Mouse (Mus musculus) cerebellum, adult 2 months (tissue): ENCODE data around the gene Asl. TPM values are rescaled to one million over a fixed set of nuclear protein-coding genes. Genes with fewer than 3 reads are reported as not detected.

ENCODE experiments used
- DNase-seq, 2 experiments: peaks; one replicate each; pipeline ENCODE4 v3.0.0; 2021
- H3K27ac ChIP-seq: fragments of 200-500 bp; 2 replicates; pipeline ENCODE4 v1.5.1; 2012; ENCODE audit warnings: low read length, control low read depth, inconsistent platforms; ENCODE audit not compliant: insufficient read depth
- H3K27me3 ChIP-seq: fragments of 200-500 bp; 2 replicates; pipeline ENCODE4 v1.6.1; 2012; ENCODE audit warnings: inconsistent platforms, mild to moderate bottlenecking, low read length, moderate library complexity; ENCODE audit not compliant: control insufficient read depth, insufficient read depth
- H3K4me1 ChIP-seq: fragments of 200-500 bp; 2 replicates; pipeline ENCODE4 v1.6.1; 2011; ENCODE audit warnings: low read length; ENCODE audit not compliant: control insufficient read depth, insufficient read depth
- H3K4me3 ChIP-seq: fragments of 200-500 bp; replicated peaks from 2 replicates; pipeline ENCODE3; 2011; ENCODE audit warnings: mild to moderate bottlenecking, low read depth, low read length, control low read depth; ENCODE audit not compliant: insufficient read depth
- CTCF ChIP-seq: fragments of 200-500 bp; IDR thresholded peaks from 2 replicates; pipeline ENCODE4 v1.5.1; 2011; ENCODE audit warnings: low read depth, mild to moderate bottlenecking, control low read depth, low read length, moderate library complexity, borderline replicate concordance; ENCODE audit not compliant: insufficient read depth
- POLR2A ChIP-seq: fragments of 200-500 bp; IDR thresholded peaks from 2 replicates; pipeline ENCODE4 v1.6.1; 2011; ENCODE audit warnings: low read length, control low read depth, borderline replicate concordance; ENCODE audit not compliant: insufficient read depth
- WGBS: fragments of 180-500 bp; shearing (Covaris S2); methylation state at CpG from one replicate; pipeline ENCODE4 v1.1.7; 2018; 5-methylcytosine and 5-hydroxymethylcytosine counted together
- polyA plus RNA-seq: library from polyadenylated mRNA; depleted of rRNA; stranded (reverse); fragments of >200 nt; gene quantifications from 2 replicates; pipeline ENCODE4 v1.2.3, GENCODE M21; 2012

The Asl gene
- polyA plus RNA-seq, 1 experiment = 28.7 TPM

- no peak overlapping the region for H3K4me3 ChIP-seq
- DNase-seq = peak; percentile 72 to 83
- peaks cover 10% of the 10 kb centered on the region for H3K4me1 ChIP-seq
- no peak overlapping the region for H3K27ac ChIP-seq
- TF ChIP-seq CTCF = no peak
- TF ChIP-seq POLR2A = no peak
- no peaks in the 10 kb centered on the region for H3K27me3 ChIP-seq
- WGBS = 4% methylated on average over 2 of the region's 2 CpGs
Measured at GRCm38 (mm10) chr5:130063760-130064159, 34.7 kb upstream of the Asl start.

DNA sequence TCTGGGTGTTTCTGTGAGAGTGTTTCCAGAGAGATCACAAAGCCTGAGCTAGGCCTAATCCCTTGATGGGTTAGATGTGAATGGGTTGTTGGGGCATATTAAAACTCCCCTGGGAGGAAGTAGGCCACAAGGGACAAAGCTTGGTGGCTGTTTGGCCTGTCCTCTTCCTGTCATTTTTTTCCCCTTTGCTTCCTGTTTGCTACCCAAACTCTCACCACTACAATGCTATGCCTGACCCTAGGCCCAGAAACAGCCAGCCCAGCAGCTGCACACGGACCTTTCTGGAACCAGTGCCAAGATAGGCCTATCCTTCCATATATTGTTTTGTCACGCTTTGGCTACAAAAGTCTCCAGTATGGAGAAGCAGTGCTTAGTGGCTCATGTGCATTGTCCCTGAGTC is 33.0 kb upstream of the Asl start:
- H3K4me3 ChIP-seq = no peak overlapping the region
- TF ChIP-seq POLR2A = no peak
- TF ChIP-seq CTCF = no peak
- no peak overlapping the region for H3K27ac ChIP-seq
- DNase-seq = no peak
- WGBS = 74% methylated on average over 2 of the region's 2 CpGs
- H3K27me3 ChIP-seq = no peaks in the 10 kb centered on the region
- peaks cover 10% of the 10 kb centered on the region for H3K4me1 ChIP-seq

DNA sequence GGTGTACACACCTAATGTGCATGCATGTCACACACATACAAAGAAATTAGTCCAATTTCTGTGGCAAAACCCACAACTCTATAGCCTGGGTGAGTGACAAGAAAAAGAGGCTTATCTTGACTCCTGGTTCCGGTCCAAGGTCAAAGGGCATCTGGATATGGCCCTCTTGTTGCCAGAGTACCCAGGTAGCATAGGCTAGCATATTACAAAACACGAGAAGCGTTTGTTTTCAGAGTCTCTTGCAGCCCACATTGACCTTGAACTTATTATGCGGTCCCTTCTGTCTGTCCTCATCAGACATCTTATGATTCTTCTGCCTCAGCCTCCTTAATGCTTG is 31.2 kb upstream of the Asl start:
- no peak for DNase-seq
- Histone ChIP-seq H3K4me1 (peaks cover 10% of the 10 kb centered on the region), H3K27ac (no peak overlapping the region), H3K4me3 (no peak overlapping the region), H3K27me3 (no peaks in the 10 kb centered on the region)
- TF ChIP-seq POLR2A (no peak), CTCF (no peak)
- WGBS = 96% methylated on average over 4 of the region's 4 CpGs

- whole genome bisulfite sequencing = 71% methylated on average over 12 of the region's 12 CpGs
- Histone ChIP-seq H3K4me1 (peaks cover 10% of the 10 kb centered on the region), H3K4me3 (no peak overlapping the region), H3K27ac (no peak overlapping the region), H3K27me3 (no peaks in the 10 kb centered on the region)
- TF ChIP-seq CTCF (no peak), POLR2A (no peak)
- DNase-seq = no peak
Measured at GRCm38 (mm10) chr5:130059413-130060328, 30.6 kb upstream of the Asl start.

- Histone ChIP-seq H3K4me3 (no peak overlapping the region), H3K4me1 (peaks cover 16% of the 10 kb centered on the region), H3K27ac (no peak overlapping the region), H3K27me3 (no peaks in the 10 kb centered on the region)
- TF ChIP-seq CTCF = no peak
- TF ChIP-seq POLR2A = no peak
- WGBS = 92% methylated on average over 2 of the region's 2 CpGs
- DNase-seq = no peak
Measured at GRCm38 (mm10) chr5:130056303-130056702, 27.3 kb upstream of the Asl start.

GRCm38 (mm10) chr5:130055688-130056087 is 26.6 kb upstream of the Asl start:
- H3K27me3 ChIP-seq = no peaks in the 10 kb centered on the region
- TF ChIP-seq CTCF = no peak
- no peak for TF ChIP-seq POLR2A
- H3K4me1 ChIP-seq = peaks cover 22% of the 10 kb centered on the region
- WGBS = over 99% methylated on average over 4 of the region's 4 CpGs
- DNase-seq = no peak
- no peak overlapping the region for H3K27ac ChIP-seq
- H3K4me3 ChIP-seq = no peak overlapping the region

GRCm38 (mm10) chr5:130052955-130053354 is 23.9 kb upstream of the Asl start:
- no peak for DNase-seq
- no peaks in the 10 kb centered on the region for H3K27me3 ChIP-seq
- 67% methylated on average over 6 of the region's 6 CpGs for WGBS
- TF ChIP-seq CTCF (no peak), POLR2A (no peak)
- H3K27ac ChIP-seq = no peak overlapping the region
- peaks cover 28% of the 10 kb centered on the region for H3K4me1 ChIP-seq
- no peak overlapping the region for H3K4me3 ChIP-seq

- TF ChIP-seq CTCF (no peak), POLR2A (no peak)
- 55% methylated on average over 5 of the region's 5 CpGs for WGBS
- no peak overlapping the region for H3K27ac ChIP-seq
- peaks cover 28% of the 10 kb centered on the region for H3K4me1 ChIP-seq
- no peaks in the 10 kb centered on the region for H3K27me3 ChIP-seq
- no peak for DNase-seq
- no peak overlapping the region for H3K4me3 ChIP-seq
Measured at GRCm38 (mm10) chr5:130052510-130052909, 23.5 kb upstream of the Asl start.
